Mouse (Mus musculus): ENCODE results near the gene B3gnt4.

Gene B3gnt4

GRCm38 (mm10) chr5:123525916-123526495 lies 15.7 kb downstream of the B3gnt4 start:
- in situ Hi-C loops (cut with MboI, MseI) = loop anchor here in 1 of 2 experiments (5.0 kb wide), 2 partner anchors 51 to 449 kb away; no protein-coding TSS in a partner anchor

DNA sequence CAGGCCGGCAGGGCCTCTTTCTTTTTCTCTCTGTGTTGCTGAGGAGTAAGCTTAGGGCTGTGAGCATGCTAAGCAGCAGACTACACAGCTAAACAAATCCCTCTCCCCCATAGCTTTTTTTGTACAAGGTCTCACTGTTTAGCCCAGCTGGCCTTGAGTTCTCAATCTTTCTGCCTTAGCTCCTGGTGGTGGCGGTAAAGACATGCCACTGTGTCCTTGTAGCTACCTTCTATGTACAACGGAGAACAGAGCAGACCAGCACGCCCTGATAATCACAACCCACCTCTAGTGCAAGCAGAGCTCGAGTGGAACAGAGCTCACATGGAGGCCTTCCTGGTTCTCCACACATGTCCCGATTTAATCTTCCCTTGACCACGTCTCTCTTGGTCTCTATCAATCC lies 18.4 kb downstream of the B3gnt4 start:
- in situ Hi-C loops (cut with MboI, MseI) = loop anchor here in 1 of 2 experiments (5.0 kb wide), 2 partner anchors 49 to 451 kb away; no protein-coding TSS in a partner anchor

DNA sequence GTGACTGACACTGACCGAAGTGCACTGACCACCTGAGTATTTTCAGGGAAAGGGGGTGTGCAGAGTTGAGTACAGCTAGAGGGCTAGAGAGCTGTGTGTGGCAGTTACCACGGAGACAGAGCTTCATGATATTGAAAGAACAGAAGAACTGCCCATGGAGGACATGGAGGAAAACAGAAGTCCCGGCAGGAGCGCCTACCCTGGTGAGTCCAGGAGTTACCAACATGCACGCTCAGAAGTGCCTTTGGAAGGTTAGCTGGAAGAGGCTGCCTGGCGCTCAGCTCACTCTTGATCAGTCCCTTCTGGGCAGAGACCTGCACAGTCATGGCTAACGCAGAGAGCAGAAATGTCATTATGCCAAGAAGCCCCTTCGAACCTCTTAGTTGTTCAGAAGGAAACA lies 19.8 kb downstream of the B3gnt4 start:
- in situ Hi-C loops (cut with MboI, MseI) = no loop called here

DNA sequence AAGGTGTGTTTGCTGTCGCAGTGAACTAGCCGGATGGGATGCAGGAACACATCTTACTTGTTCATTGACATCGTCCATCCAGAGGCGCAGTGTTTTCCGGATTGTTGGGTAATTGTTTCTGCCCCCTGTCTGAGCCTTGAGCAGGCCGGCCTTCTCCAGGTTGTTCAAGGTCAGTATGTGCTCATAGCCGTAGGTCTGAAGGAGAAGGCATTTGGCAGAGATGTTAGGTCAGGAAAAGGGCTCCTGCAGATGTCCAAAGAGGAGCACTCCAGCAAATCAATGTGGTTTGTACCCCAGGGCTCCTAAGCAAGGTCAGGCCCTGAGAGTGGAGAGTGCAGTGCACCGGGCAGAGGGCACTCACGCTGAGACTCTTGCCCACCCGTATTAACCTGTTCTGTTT lies 23.5 kb downstream of the B3gnt4 start:
- in situ Hi-C loops (cut with MboI, MseI) = no loop called here

DNA sequence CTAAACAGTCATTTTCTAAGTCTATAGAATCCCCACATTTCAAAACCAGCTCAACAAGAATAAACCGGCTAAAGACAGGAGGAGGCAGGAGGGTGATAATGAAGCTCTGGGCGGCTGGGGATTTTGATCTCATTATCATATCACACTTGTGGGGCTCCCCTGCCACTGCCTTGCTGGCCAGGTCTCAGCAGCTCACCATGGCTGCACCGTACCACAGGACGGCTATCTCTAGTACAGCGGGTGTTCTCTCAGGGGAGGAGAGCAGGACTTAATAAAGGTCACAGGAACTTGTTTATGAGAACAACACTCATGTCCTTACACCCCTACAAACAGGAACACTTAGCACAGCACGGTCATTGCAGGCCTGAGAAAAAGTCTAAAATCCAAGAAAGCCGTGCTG lies 45.4 kb downstream of the B3gnt4 start:
- in situ Hi-C loops (cut with MboI, MseI) = no loop called here

GRCm38 (mm10) chr5:123556451-123556850 lies 46.2 kb downstream of the B3gnt4 start:
- in situ Hi-C loops (cut with MboI, MseI) = no loop called here

GRCm38 (mm10) chr5:123559588-123559987 lies 49.3 kb downstream of the B3gnt4 start:
- in situ Hi-C loops (cut with MboI, MseI) = no loop called here

- in situ Hi-C loops (cut with MboI, MseI) = no loop called here
Observed at GRCm38 (mm10) chr5:123561128-123561527, 50.9 kb downstream of the B3gnt4 start.
